Mouse (Mus musculus): ENCODE measurements around the gene Htt. TPM values are rescaled to one million over a fixed set of nuclear protein-coding genes. Genes with fewer than 3 reads are reported as not detected.
"Not testable (repeated sequence)": the region's sequence is repeated elsewhere in the genome, so short reads cannot be mapped to it uniquely, and the experiment has no call there.

Gene Htt
- polyA plus RNA-seq, 1 experiment from 2014 or later, result 15.0 TPM

DNA sequence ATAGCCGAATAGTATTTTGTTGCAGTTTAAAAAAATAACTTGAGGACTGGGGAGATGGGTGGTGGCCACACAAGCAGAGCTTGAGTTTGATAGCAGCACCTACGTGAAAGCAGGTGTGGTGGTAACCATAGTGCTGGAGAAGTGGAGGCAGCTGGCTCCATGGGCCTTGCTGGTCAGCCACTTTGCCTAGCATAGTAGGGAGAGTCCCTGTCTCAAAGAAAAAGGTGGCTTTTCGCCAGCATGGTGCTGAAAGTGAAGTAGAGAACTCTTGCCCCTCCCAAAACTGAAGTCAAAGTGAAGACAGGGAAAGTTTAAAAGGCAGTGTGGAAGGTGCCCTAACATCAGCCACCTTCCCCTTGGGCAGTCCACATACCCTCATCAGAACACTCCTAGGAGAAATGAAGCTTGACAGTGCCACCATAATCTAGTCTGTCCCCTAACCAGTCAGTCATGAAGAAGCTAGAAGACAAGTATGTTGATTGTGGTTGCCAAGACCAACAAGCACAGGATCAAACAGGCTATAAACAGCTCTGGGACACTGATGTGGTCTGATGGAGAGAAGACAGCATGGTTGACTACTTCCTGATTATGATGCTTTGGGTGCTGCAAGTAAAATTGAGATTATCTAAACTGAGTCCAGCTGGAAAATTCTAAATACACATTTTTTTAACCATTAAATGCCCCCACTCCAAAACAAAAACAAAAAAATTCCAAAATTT lies 61.0 kb downstream of the Htt start:
- Histone ChIP-seq H3K4me1 (ENCODE audit: control insufficient read depth, insufficient read depth, low read length) (no peaks in the 10 kb centered on the region), H3K9ac (ENCODE audit: low read length) (no peak overlapping the region), H3K4me2 (ENCODE audit: low read depth, severe bottlenecking) (no peak overlapping the region), H3K27me3 (ENCODE audit: control insufficient read depth, insufficient read depth, low read length) (no peaks in the 10 kb centered on the region), H3K4me3 (ENCODE audit: low read depth, low read length) (no peak overlapping the region), H3K36me3 (ENCODE audit: control insufficient read depth, insufficient read depth, low read length) (peaks cover 11% of the 10 kb centered on the region; the same call in 1 of the 2 replicates), H3K27ac (replicated peaks; ENCODE audit: low read depth, low read length) (no peak overlapping the region), H3K9me3 (ENCODE audit: control insufficient read depth, low read length) (no peaks in the 10 kb centered on the region)
- DNase-seq (ENCODE audit: low spot score) (no peak), ATAC-seq (ENCODE audit: insufficient number of reproducible peaks, low FRiP score, low TSS enrichment, low read depth) (no peak)
- WGBS, result 90% methylated on average over 3 of the region's 3 CpGs

DNA sequence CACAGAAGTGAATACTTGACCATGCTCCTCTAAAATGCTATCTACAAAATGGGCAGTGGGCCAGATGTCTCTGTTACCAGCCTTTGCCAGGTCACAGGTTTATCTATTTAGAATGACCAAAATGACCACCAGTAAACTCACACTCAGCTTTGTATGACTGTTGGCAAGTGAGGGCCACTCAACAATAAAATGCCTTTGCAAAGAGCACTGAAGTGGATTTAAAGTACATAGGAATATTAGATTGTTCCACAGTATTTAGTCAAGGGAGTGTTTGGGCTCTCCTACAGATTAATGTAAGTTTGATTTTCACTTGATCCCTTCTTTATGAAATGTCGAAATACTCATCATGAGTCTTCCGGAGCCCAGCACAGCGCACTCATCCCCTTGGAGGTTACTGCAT lies 92.5 kb downstream of the Htt start:
- H3K36me3 ChIP-seq (ENCODE audit: control insufficient read depth, insufficient read depth, low read length), result peaks cover 9% of the 10 kb centered on the region; the same call in 1 of the 2 replicates
- no peak for ATAC-seq (ENCODE audit: insufficient number of reproducible peaks, low FRiP score, low TSS enrichment, low read depth)

DNA sequence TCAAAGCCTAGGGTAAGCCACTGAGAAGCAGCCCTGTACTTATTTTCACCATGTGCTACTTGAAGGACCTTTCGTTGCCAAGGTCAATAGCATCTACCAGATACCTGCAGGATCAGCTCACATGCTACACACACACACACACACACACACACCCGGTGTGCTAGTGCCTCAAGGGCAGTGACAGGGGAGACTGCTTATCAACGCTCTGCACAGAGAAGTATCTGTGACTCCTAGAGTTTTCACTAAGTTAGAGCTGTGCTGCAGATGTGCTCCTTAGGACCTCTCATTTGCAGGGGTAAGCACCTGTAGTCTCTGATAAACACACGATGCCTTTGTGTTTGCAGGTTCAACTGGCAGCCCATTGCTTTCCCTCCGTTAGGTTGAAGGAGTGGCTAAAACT lies 103.8 kb downstream of the Htt start:
- H3K27ac ChIP-seq (replicated peaks; ENCODE audit: low read depth, low read length), result no peak overlapping the region
- H3K9me3 ChIP-seq (ENCODE audit: control insufficient read depth, low read length), result no peaks in the 10 kb centered on the region
- ATAC-seq (ENCODE audit: insufficient number of reproducible peaks, low FRiP score, low TSS enrichment, low read depth) (no peak), DNase-seq (ENCODE audit: low spot score) (no peak)
- H3K27me3 ChIP-seq (ENCODE audit: control insufficient read depth, insufficient read depth, low read length), result no peaks in the 10 kb centered on the region
- 90% methylated on average over 5 of the region's 5 CpGs for WGBS
- H3K4me2 ChIP-seq (ENCODE audit: low read depth, severe bottlenecking), result no peak overlapping the region
- H3K9ac ChIP-seq (ENCODE audit: low read length), result no peak overlapping the region
- no peaks in the 10 kb centered on the region for H3K4me1 ChIP-seq (ENCODE audit: control insufficient read depth, insufficient read depth, low read length)
- peaks cover 10% of the 10 kb centered on the region for H3K36me3 ChIP-seq (ENCODE audit: control insufficient read depth, insufficient read depth, low read length)
- no peak overlapping the region for H3K4me3 ChIP-seq (ENCODE audit: low read depth, low read length)

More for the DNA sequence above, 92.5 kb downstream of the Htt start:
- Histone ChIP-seq H3K27me3 (ENCODE audit: control insufficient read depth, insufficient read depth, low read length) (no peaks in the 10 kb centered on the region), H3K4me2 (ENCODE audit: low read depth, severe bottlenecking) (no peak overlapping the region), H3K9me3 (ENCODE audit: control insufficient read depth, low read length) (no peaks in the 10 kb centered on the region), H3K27ac (replicated peaks; ENCODE audit: low read depth, low read length) (no peak overlapping the region), H3K4me1 (ENCODE audit: control insufficient read depth, insufficient read depth, low read length) (no peaks in the 10 kb centered on the region), H3K4me3 (ENCODE audit: low read depth, low read length) (no peak overlapping the region), H3K9ac (ENCODE audit: low read length) (no peak overlapping the region)
- 98% methylated on average over 3 of the region's 3 CpGs for WGBS
- no peak for DNase-seq (ENCODE audit: low spot score)

DNA sequence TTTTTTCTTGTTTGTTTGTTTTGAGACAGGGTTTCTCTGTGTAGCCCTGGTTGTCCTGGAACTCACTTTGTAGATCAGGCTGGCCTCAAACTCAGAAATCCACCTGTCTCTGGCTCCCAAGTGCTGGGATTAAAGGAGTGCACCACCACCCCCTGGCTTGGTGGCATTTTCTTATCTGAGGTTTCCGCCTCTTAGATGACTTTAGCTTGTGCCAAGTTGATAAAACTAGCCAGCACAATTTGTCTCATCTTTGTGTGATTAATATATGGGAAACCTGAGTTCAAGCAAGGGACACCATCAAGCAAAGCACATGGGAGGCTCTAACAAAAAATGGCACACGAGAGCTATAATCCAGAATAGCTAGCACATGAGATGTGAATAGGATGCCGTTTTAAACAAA lies 118.8 kb downstream of the Htt start:
- H3K4me1 ChIP-seq (ENCODE audit: control insufficient read depth, insufficient read depth, low read length); DNase-seq (ENCODE audit: low spot score); H3K9ac ChIP-seq (ENCODE audit: low read length); H3K27ac ChIP-seq (replicated peaks; ENCODE audit: low read depth, low read length); H3K4me2 ChIP-seq (ENCODE audit: low read depth, severe bottlenecking); ATAC-seq (ENCODE audit: insufficient number of reproducible peaks, low FRiP score, low TSS enrichment, low read depth); H3K27me3 ChIP-seq (ENCODE audit: control insufficient read depth, insufficient read depth, low read length); H3K9me3 ChIP-seq (ENCODE audit: control insufficient read depth, low read length); H3K4me3 ChIP-seq (ENCODE audit: low read depth, low read length): not testable (repeated sequence)
- peaks cover 12% of the 10 kb centered on the region for H3K36me3 ChIP-seq (ENCODE audit: control insufficient read depth, insufficient read depth, low read length)
- WGBS, result 92% methylated on average over 3 of the region's 3 CpGs

DNA sequence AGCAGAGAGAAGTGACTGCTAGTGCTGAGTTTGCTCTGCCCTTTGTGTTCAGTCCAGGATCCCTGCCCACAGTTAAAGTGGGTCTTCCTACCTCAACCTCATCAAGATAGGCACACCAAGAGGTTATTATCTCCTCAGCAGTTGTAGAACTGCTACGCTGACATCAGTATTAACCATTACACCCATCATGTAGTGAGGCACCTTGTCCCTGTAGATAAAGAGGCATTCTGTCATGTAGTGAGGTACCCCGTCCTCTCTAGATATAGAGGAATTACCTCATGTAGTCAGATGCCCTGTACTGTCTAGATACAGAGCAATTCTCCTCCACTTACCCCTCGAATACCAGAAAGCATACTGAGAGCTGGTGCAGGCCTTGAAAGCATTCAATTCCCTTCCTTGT lies 119.5 kb downstream of the Htt start:
- DNase-seq (ENCODE audit: low spot score), result no peak
- Histone ChIP-seq H3K36me3 (ENCODE audit: control insufficient read depth, insufficient read depth, low read length) (peaks cover 12% of the 10 kb centered on the region), H3K9me3 (ENCODE audit: control insufficient read depth, low read length) (no peaks in the 10 kb centered on the region), H3K4me2 (ENCODE audit: low read depth, severe bottlenecking) (no peak overlapping the region), H3K27ac (replicated peaks; ENCODE audit: low read depth, low read length) (no peak overlapping the region), H3K4me3 (ENCODE audit: low read depth, low read length) (no peak overlapping the region), H3K4me1 (ENCODE audit: control insufficient read depth, insufficient read depth, low read length) (no peaks in the 10 kb centered on the region), H3K27me3 (ENCODE audit: control insufficient read depth, insufficient read depth, low read length) (no peaks in the 10 kb centered on the region), H3K9ac (ENCODE audit: low read length) (no peak overlapping the region)
- ATAC-seq (ENCODE audit: insufficient number of reproducible peaks, low FRiP score, low TSS enrichment, low read depth), result no peak
- 91% methylated on average over 3 of the region's 3 CpGs for WGBS

DNA sequence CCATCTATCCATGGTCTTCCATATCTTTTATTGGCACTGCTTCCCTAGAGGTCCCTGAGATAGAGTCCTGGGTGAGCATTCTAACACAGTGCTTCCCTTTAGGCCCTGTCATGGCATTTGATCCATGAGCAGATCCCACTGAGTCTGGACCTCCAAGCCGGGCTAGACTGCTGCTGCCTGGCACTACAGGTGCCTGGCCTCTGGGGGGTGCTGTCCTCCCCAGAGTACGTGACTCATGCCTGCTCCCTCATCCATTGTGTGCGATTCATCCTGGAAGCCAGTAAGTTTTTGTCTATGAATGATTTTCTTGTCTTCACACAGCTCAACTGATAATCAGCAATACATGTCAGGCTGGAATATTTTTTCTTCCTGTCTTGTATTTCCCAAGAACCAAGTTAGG lies 123.7 kb downstream of the Htt start:
- DNase-seq (ENCODE audit: low spot score) (no peak), ATAC-seq (ENCODE audit: insufficient number of reproducible peaks, low FRiP score, low TSS enrichment, low read depth) (no peak)
- 85% methylated on average over 3 of the region's 3 CpGs for whole genome bisulfite sequencing

DNA sequence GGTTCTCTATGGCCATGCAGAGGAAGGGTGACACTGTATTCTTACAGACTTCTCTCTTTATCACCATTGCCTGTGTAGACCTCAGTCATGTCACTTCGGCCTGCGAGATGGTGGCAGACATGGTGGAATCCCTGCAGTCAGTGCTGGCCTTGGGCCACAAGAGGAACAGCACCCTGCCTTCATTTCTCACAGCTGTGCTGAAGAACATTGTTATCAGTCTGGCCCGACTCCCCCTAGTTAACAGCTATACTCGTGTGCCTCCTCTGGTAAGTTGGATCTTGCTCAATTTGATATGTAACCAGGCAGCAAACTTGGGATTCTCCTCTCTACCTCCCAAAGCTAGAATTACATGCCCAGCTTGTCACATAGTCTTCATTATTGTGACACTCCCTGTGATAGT lies 127.7 kb downstream of the Htt start:
- H3K4me2 ChIP-seq (ENCODE audit: low read depth, severe bottlenecking), result no peak overlapping the region
- 94% methylated on average over 4 of the region's 4 CpGs for WGBS
- no peaks in the 10 kb centered on the region for H3K27me3 ChIP-seq (ENCODE audit: control insufficient read depth, insufficient read depth, low read length)
- ATAC-seq (ENCODE audit: insufficient number of reproducible peaks, low FRiP score, low TSS enrichment, low read depth) (no peak), DNase-seq (ENCODE audit: low spot score) (no peak)
- H3K36me3 ChIP-seq (ENCODE audit: control insufficient read depth, insufficient read depth, low read length), result peaks cover 2% of the 10 kb centered on the region
- H3K4me1 ChIP-seq (ENCODE audit: control insufficient read depth, insufficient read depth, low read length), result no peaks in the 10 kb centered on the region
- H3K27ac ChIP-seq (replicated peaks; ENCODE audit: low read depth, low read length), result no peak overlapping the region
- no peaks in the 10 kb centered on the region for H3K9me3 ChIP-seq (ENCODE audit: control insufficient read depth, low read length)
- H3K9ac ChIP-seq (ENCODE audit: low read length), result no peak overlapping the region
- H3K4me3 ChIP-seq (ENCODE audit: low read depth, low read length), result no peak overlapping the region

More for the DNA sequence above, 123.7 kb downstream of the Htt start:
- no peak overlapping the region for H3K9ac ChIP-seq (ENCODE audit: low read length)
- no peaks in the 10 kb centered on the region for H3K27me3 ChIP-seq (ENCODE audit: control insufficient read depth, insufficient read depth, low read length)
- H3K9me3 ChIP-seq (ENCODE audit: control insufficient read depth, low read length), result no peaks in the 10 kb centered on the region
- no peak overlapping the region for H3K4me3 ChIP-seq (ENCODE audit: low read depth, low read length)
- no peak overlapping the region for H3K27ac ChIP-seq (replicated peaks; ENCODE audit: low read depth, low read length)
- H3K4me2 ChIP-seq (ENCODE audit: low read depth, severe bottlenecking), result no peak overlapping the region
- peaks cover 7% of the 10 kb centered on the region for H3K36me3 ChIP-seq (ENCODE audit: control insufficient read depth, insufficient read depth, low read length)
- H3K4me1 ChIP-seq (ENCODE audit: control insufficient read depth, insufficient read depth, low read length), result no peaks in the 10 kb centered on the region

DNA sequence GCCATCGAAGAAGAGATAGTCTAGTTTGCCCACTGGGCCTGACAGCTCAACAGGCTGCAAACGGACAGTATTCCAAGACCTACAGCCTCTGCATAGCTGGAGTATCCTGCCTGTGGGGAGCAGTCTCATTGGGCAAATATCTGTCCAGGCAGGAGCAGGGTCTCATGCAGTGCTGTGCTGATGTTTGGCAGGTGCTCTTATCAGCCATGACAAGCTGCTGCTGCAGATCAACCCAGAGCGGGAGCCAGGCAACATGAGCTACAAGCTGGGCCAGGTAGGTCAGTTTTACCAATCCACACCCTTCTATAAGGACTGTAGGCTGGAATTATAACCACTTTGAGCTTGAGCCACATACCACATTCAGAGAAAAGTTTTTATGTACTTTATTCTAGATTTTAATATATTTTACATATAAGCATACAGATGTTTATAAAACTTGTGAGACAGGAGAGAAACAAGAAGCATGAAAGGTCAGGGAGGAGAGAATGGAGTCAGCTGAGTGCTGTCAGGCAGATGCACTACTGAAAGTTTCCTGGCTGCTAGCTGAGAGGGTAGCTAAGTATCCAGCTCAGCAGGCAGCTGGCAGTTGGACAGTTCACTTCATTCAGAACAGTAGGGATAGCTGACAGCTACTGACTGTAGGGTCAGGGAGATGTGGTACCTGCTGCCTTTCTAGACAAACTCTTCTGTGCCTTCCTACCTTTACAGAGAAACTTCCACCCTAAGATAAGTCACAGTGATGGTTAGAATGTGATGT lies 135.3 kb downstream of the Htt start:
- H3K4me3 ChIP-seq (ENCODE audit: low read depth, low read length), result no peak overlapping the region
- no peak for ATAC-seq (ENCODE audit: insufficient number of reproducible peaks, low FRiP score, low TSS enrichment, low read depth)
- no peak overlapping the region for H3K9ac ChIP-seq (ENCODE audit: low read length)
- no peaks in the 10 kb centered on the region for H3K27me3 ChIP-seq (ENCODE audit: control insufficient read depth, insufficient read depth, low read length)
- no peak overlapping the region for H3K4me2 ChIP-seq (ENCODE audit: low read depth, severe bottlenecking)
- no peaks in the 10 kb centered on the region for H3K9me3 ChIP-seq (ENCODE audit: control insufficient read depth, low read length)
- H3K4me1 ChIP-seq (ENCODE audit: control insufficient read depth, insufficient read depth, low read length), result no peaks in the 10 kb centered on the region
- 87% methylated on average over 3 of the region's 3 CpGs for WGBS
- DNase-seq (ENCODE audit: low spot score), result no peak
- peaks cover 9% of the 10 kb centered on the region for H3K36me3 ChIP-seq (ENCODE audit: control insufficient read depth, insufficient read depth, low read length)
- H3K27ac ChIP-seq (replicated peaks; ENCODE audit: low read depth, low read length), result no peak overlapping the region
